ENCODE assay signal across 9 mouse cellular contexts in the genomic region with DNA sequence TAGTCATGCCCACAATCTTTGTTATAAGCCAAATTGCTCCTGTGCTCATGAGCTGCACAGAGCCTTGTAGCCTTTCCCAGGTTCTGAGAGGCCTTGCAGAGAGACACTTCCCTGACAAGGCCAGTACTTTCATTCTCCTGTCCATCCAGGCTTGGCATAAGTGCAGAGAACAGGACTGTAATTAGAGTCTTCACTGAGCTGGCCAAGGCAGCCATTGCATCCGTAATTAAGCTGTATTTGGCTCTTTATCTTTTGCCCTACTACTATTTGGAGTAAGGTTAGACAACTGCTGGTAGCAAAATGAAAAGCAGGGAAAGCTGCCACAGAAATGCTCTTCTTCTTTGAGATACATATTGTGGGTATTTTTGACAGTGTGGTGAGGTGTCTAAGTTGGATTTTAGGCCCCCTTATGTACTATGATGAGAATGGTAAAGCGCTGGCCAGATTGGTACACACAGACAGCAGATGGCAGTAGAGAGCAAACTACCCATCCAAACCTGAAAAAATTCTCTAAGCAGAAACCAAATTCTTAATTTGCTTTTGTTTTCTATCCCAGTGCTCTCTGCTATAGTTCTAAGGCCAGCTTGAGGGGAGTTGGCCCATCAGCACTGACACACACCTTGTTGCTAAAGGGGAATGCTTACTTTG. TPM values are rescaled to one million over a fixed set of nuclear protein-coding genes. Genes with fewer than 3 reads are reported as not detected.
DNase-seq lines count a peak whose midpoint lies in the region; ATAC-seq and TF ChIP-seq lines count a peak whose summit lies in the region.
"Had no signal": no experiment of that assay in that cellular context is flagged by ENCODE, and none has a peak within 500 bp of the region (broad histone marks: within the 10 kb centered on the region; RNA-seq: fewer than 3 reads in every experiment).

No protein-coding gene starts in this region.

- TF ChIP-seq CTCF in kidney, postnatal 0 days (IDR thresholded peaks at IDR 0.05; ENCODE audit: low read depth) = peak; percentile 82

- H3K27me3 ChIP-seq in kidney, postnatal 0 days (ENCODE audit: insufficient read depth, low read length) = no peaks in the 10 kb centered on the region
- H3K27me3 ChIP-seq: hindbrain, embryonic 15.5 days had no signal

- no peaks in the 10 kb centered on the region for H3K4me1 ChIP-seq in kidney, postnatal 0 days (replicated peaks; ENCODE audit: insufficient read depth, low read length)
- H3K4me1 ChIP-seq: hindbrain, embryonic 15.5 days had no signal

- H3K4me3 ChIP-seq in kidney, postnatal 0 days (replicated peaks; ENCODE audit: low read depth, low read length) = no peak overlapping the region
- H3K4me3 ChIP-seq: hindbrain, embryonic 15.5 days had no signal

- H3K36me3 ChIP-seq in kidney, postnatal 0 days (ENCODE audit: insufficient read depth, low read length) = no peaks in the 10 kb centered on the region
- H3K36me3 ChIP-seq: hindbrain, embryonic 15.5 days had no signal

- no peak overlapping the region for H3K9ac ChIP-seq in kidney, postnatal 0 days (ENCODE audit: low read depth, low read length)
- H3K9ac ChIP-seq: hindbrain, embryonic 15.5 days had no signal

- WGBS in kidney, postnatal 0 days = 53% methylated on average over 2 of the region's 2 CpGs

- H3K4me2 ChIP-seq in kidney, postnatal 0 days (ENCODE audit: low read length) = no peak overlapping the region
- H3K4me2 ChIP-seq: hindbrain, embryonic 15.5 days had no signal

- ATAC-seq in frontal cortex, adult (ENCODE audit: low TSS enrichment) = peak; percentile 80
- ATAC-seq in kidney, postnatal 0 days (replicated peaks; ENCODE audit: low FRiP score, low read depth) = no peak
- peak; percentile 60; the same call in 1 of the 2 replicates for ATAC-seq in megakaryocyte, adult 5-6 weeks (ENCODE audit: poor library complexity, severe bottlenecking)

- H3K9me3 ChIP-seq in kidney, postnatal 0 days (replicated peaks; ENCODE audit: low read length) = no peaks in the 10 kb centered on the region
- H3K9me3 ChIP-seq: hindbrain, embryonic 15.5 days had no signal

- H3K27ac ChIP-seq in kidney, postnatal 0 days = no peak overlapping the region
- H3K27ac ChIP-seq: hindbrain, embryonic 15.5 days had no signal

- no peak for DNase-seq in frontal cortex, postnatal 14 days (ENCODE audit: low spot score in 2 of 2)
- DNase-seq in urinary bladder, postnatal 25 days (ENCODE audit: low spot score) = peak; percentile 21
- DNase-seq in urinary bladder, postnatal 4 days (ENCODE audit: low spot score in 2 of 2) = no peak
- DNase-seq in embryo, embryonic 11.5 days (ENCODE audit: low read depth, low spot score) = peak; percentile 16
- DNase-seq in kidney, postnatal 0 days (ENCODE audit: low spot score) = peak; percentile 67
- peak; percentile 45 for DNase-seq in right cerebral cortex, postnatal 14 days

RNA-seq across cellular contexts. Expression of gene 4931440F15Rik, which starts 36.4 kb away (rescaled TPM):
- polyA plus RNA-seq in kidney, postnatal 0 days (2015; fragmentation: Nextera tagmentation; extraction: Ambion mirVana) = 0.04 and 0.13 TPM in 2 replicates
- total RNA-seq in megakaryocyte, adult 5-6 weeks (2015) = 0.09 TPM in 1 of 2 replicates, not detected in the other
- 0.28 and 0.29 TPM in 2 replicates for total RNA-seq in megakaryocyte, adult 5-6 weeks (2017)

Comparison
In these comparisons a context has a peak if more than half of its experiments do, and no peak if none do; other contexts are left out.
1. DNase-seq: peak in urinary bladder, postnatal 25 days (single experiment), embryo, embryonic 11.5 days (single experiment), kidney, postnatal 0 days (single experiment) and right cerebral cortex, postnatal 14 days (single experiment); none in frontal cortex, postnatal 14 days (0 of 2) and urinary bladder, postnatal 4 days (0 of 2).